In the genomic region with DNA sequence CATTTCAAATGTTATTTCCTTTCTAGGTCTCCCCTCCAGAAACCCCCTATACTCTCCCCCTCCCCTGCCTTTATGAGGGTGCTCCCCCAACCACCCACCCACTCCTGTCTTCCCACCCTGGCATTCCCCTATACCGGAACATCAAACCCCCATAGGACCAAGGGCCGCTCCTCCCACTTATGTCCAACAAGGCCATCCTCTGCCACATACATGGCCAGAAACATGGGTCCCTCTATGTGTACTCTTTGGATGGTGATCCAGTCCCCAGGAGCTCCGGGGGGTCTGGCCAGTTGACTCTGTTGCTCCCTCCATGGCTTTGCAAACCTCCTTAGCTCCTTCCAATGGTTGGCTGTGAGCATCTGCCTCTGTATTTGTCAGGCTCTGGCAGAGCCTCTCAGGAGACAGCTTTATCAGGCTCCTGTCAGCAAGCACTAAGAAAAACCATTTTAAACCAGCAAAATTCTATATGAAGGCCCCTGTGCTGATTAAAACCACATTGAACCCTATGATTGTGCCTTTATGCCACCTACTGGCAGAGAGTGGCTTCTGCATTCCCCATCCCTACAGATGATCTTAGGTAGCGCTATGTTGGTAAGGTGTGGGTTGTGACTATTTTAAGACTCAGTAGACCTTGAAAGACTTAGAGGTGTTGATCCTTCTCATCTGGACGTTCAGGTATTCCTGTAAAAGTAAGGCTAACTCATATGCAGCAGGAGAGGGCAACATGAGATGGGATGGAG, we compare ENCODE assay signal across 9 mouse cellular contexts. TPM values are rescaled to one million over a fixed set of nuclear protein-coding genes. Genes with fewer than 3 reads are reported as not detected.
DNase-seq lines count a peak whose midpoint lies in the region; ATAC-seq and TF ChIP-seq lines count a peak whose summit lies in the region.
"Had no signal": no experiment of that assay in that cellular context is flagged by ENCODE, and none has a peak within 500 bp of the region (broad histone marks: within the 10 kb centered on the region; RNA-seq: fewer than 3 reads in every experiment).

No protein-coding gene starts in this region.

- H3K4me1 ChIP-seq in forebrain, embryonic 13.5 days = 0 out of 2 replicates have a peak, but pooled peaks cover 3% of the 10 kb centered on the region
- H3K4me1 ChIP-seq in kidney, embryonic 15.5 days = no peaks in the 10 kb centered on the region
- H3K4me1 ChIP-seq in midbrain, embryonic 14.5 days (ENCODE audit: control insufficient read depth, insufficient read depth, low read length) = no peaks in the 10 kb centered on the region

- H3K36me3 ChIP-seq in forebrain, embryonic 13.5 days (ENCODE audit: poor library complexity, severe bottlenecking) = no peaks in the 10 kb centered on the region
- H3K36me3 ChIP-seq in kidney, embryonic 15.5 days = no peaks in the 10 kb centered on the region
- no peaks in the 10 kb centered on the region for H3K36me3 ChIP-seq in midbrain, embryonic 14.5 days (ENCODE audit: control insufficient read depth, insufficient read depth, low read length)

- TF ChIP-seq CTCF in left cerebral cortex, adult 2 months (IDR thresholded peaks at IDR 0.05) = peak; percentile 77

- no peak overlapping the region for H3K27ac ChIP-seq in left cerebral cortex, adult 2 months
- H3K27ac ChIP-seq in forebrain, embryonic 13.5 days = no peak overlapping the region
- H3K27ac ChIP-seq in kidney, embryonic 15.5 days = no peak overlapping the region
- H3K27ac ChIP-seq in midbrain, embryonic 14.5 days (replicated peaks; ENCODE audit: low read depth, low read length) = no peak overlapping the region

- intact Hi-C loops in left cerebral cortex, adult 2 months (cut with DNase I) = loop anchor here (5.0 kb wide), 2 partner anchors 42 to 627 kb away; partner anchors contain the start of gene Fh1
- intact Hi-C loops in left cerebral cortex, postnatal 36 days (cut with DNase I) = no loop called here

- ATAC-seq in forebrain, embryonic 13.5 days = peak; percentile 80
- ATAC-seq in kidney, embryonic 15.5 days (replicated peaks; ENCODE audit: low FRiP score) = peak; percentile 78; the same call in 1 of the 2 replicates
- ATAC-seq in midbrain, embryonic 14.5 days (ENCODE audit: low FRiP score, low TSS enrichment) = peak; percentile 49; the same call in 1 of the 2 replicates

- H3K4me2 ChIP-seq in forebrain, embryonic 13.5 days = no peak overlapping the region
- no peak overlapping the region for H3K4me2 ChIP-seq in kidney, embryonic 15.5 days
- H3K4me2 ChIP-seq in midbrain, embryonic 14.5 days (ENCODE audit: low read length) = no peak overlapping the region

- H3K9ac ChIP-seq in forebrain, embryonic 13.5 days = no peak overlapping the region
- no peak overlapping the region for H3K9ac ChIP-seq in kidney, embryonic 15.5 days
- H3K9ac ChIP-seq in midbrain, embryonic 14.5 days (replicated peaks; ENCODE audit: low read length) = no peak overlapping the region

- H3K9me3 ChIP-seq in forebrain, embryonic 13.5 days (replicated peaks) = no peaks in the 10 kb centered on the region
- H3K9me3 ChIP-seq in kidney, embryonic 15.5 days (replicated peaks) = no peaks in the 10 kb centered on the region
- H3K9me3 ChIP-seq in midbrain, embryonic 14.5 days (ENCODE audit: control insufficient read depth, low read length) = no peaks in the 10 kb centered on the region

- 81% methylated on average over 5 of the region's 5 CpGs for WGBS in forebrain, embryonic 13.5 days
- WGBS in kidney, embryonic 15.5 days = 76% methylated on average over 5 of the region's 5 CpGs
- WGBS in midbrain, embryonic 14.5 days = 75% methylated on average over 5 of the region's 5 CpGs

- H3K4me3 ChIP-seq in left cerebral cortex, adult 2 months = no peak overlapping the region
- no peak overlapping the region for H3K4me3 ChIP-seq in forebrain, embryonic 13.5 days
- H3K4me3 ChIP-seq in kidney, embryonic 15.5 days (replicated peaks) = no peak overlapping the region
- H3K4me3 ChIP-seq in midbrain, embryonic 14.5 days (replicated peaks; ENCODE audit: low read depth, low read length) = no peak overlapping the region

- DNase-seq in left cerebral cortex, adult 2 months (ENCODE audit: extremely low spot score in 1 of 2, low spot score in 2 of 2) = peak in 1 of 2 experiments; percentile 15
- no peak for DNase-seq in left cerebral cortex, adult 8-10 months (ENCODE audit: low spot score in 2 of 2)
- DNase-seq in NIH3T3 (ENCODE audit: low read depth) = peak; percentile 81
- DNase-seq in midbrain, embryonic 14.5 days = peak; percentile 74
- DNase-seq in urinary bladder, postnatal 36 days (ENCODE audit: low spot score in 2 of 2) = no peak
- DNase-seq in left cerebral cortex, postnatal 36 days (ENCODE audit: low spot score in 2 of 2) = no peak

- no peaks in the 10 kb centered on the region for H3K27me3 ChIP-seq in forebrain, embryonic 13.5 days
- no peaks in the 10 kb centered on the region for H3K27me3 ChIP-seq in kidney, embryonic 15.5 days
- no peaks in the 10 kb centered on the region for H3K27me3 ChIP-seq in midbrain, embryonic 14.5 days (ENCODE audit: control insufficient read depth, insufficient read depth, low read length)

RNA-seq across cellular contexts. Expression of gene Opn3, which starts 23.7 kb away (rescaled TPM):
- 1 to 10 TPM; 6.1 to 6.6 TPM for total RNA-seq in left cerebral cortex, adult 2 months (2021)
- 1 to 10 TPM; 4.9 to 5.8 (median 5.5) TPM for total RNA-seq in left cerebral cortex, adult 8-10 months (2022)
- 4.8 and 5.6 TPM in 2 replicates for polyA plus RNA-seq in forebrain, embryonic 13.5 days (2015; fragmentation: Nextera tagmentation; extraction: Ambion mirVana)
- 8.1 and 9.6 TPM in 2 replicates for polyA plus RNA-seq in kidney, embryonic 15.5 days (2015; fragmentation: Nextera tagmentation; extraction: Ambion mirVana)
- polyA plus RNA-seq in midbrain, embryonic 14.5 days (2014; fragmentation: Nextera tagmentation; extraction: Ambion mirVana) = 6.3 and 6.5 TPM in 2 replicates
- total RNA-seq in left cerebral cortex, postnatal 36 days (2021) = 1 to 10 TPM; 5.9 to 8.2 TPM

RNA-seq across cellular contexts. Expression of gene Chml, which starts 23.9 kb away (rescaled TPM):
- 10 to 100 TPM in 1 of 2 experiments, 1 to 10 TPM in 1; 10.0 to 10.1 TPM for total RNA-seq in left cerebral cortex, adult 2 months (2021)
- 1 to 10 TPM; 8.9 to 9.5 (median 9.2) TPM for total RNA-seq in left cerebral cortex, adult 8-10 months (2022)
- polyA plus RNA-seq in forebrain, embryonic 13.5 days (2015; fragmentation: Nextera tagmentation; extraction: Ambion mirVana) = 2.5 and 2.6 TPM in 2 replicates
- 3.0 and 3.4 TPM in 2 replicates for polyA plus RNA-seq in kidney, embryonic 15.5 days (2015; fragmentation: Nextera tagmentation; extraction: Ambion mirVana)
- polyA plus RNA-seq in midbrain, embryonic 14.5 days (2014; fragmentation: Nextera tagmentation; extraction: Ambion mirVana) = 5.6 TPM in 2 replicates
- total RNA-seq in left cerebral cortex, postnatal 36 days (2021) = 10 to 100 TPM in 1 of 2 experiments, 1 to 10 TPM in 1; 10.0 to 10.4 TPM

RNA-seq across cellular contexts. Expression of gene Wdr64, which starts 29.6 kb away (rescaled TPM):
- total RNA-seq in left cerebral cortex, adult 2 months (2021) = not detected
- not detected for total RNA-seq in left cerebral cortex, adult 8-10 months (2022)
- polyA plus RNA-seq in forebrain, embryonic 13.5 days (2015; fragmentation: Nextera tagmentation; extraction: Ambion mirVana) = not detected in 2 replicates
- polyA plus RNA-seq in kidney, embryonic 15.5 days (2015; fragmentation: Nextera tagmentation; extraction: Ambion mirVana) = 0.08 and 0.10 TPM in 2 replicates
- polyA plus RNA-seq in midbrain, embryonic 14.5 days (2014; fragmentation: Nextera tagmentation; extraction: Ambion mirVana) = not detected in 2 replicates
- not detected for total RNA-seq in left cerebral cortex, postnatal 36 days (2021)
- total RNA-seq: left cerebral cortex, adult 18-20 months had no signal

RNA-seq across cellular contexts. Expression of gene Fh1, which starts 43.4 kb away (rescaled TPM):
- 10 to 100 TPM; 66.7 to 82.2 TPM for total RNA-seq in left cerebral cortex, adult 2 months (2021)
- 10 to 100 TPM; 78.8 to 96.0 (median 86.8) TPM for total RNA-seq in left cerebral cortex, adult 8-10 months (2022)
- polyA plus RNA-seq in forebrain, embryonic 13.5 days (2015; fragmentation: Nextera tagmentation; extraction: Ambion mirVana) = 76.2 and 78.8 TPM in 2 replicates
- polyA plus RNA-seq in kidney, embryonic 15.5 days (2015; fragmentation: Nextera tagmentation; extraction: Ambion mirVana) = 127 and 133 TPM in 2 replicates
- polyA plus RNA-seq in midbrain, embryonic 14.5 days (2014; fragmentation: Nextera tagmentation; extraction: Ambion mirVana) = 81.5 and 87.7 TPM in 2 replicates
- total RNA-seq in left cerebral cortex, postnatal 36 days (2021) = 10 to 100 TPM; 73.1 to 79.9 TPM

RNA-seq across cellular contexts. Expression of gene Kmo, which starts 48.7 kb away (rescaled TPM):
- under 1 TPM in 1 of 2 experiments, not detected in 1; 0.14 TPM for total RNA-seq in left cerebral cortex, adult 2 months (2021)
- 1 to 10 TPM in 1 of 4 experiments, not detected in 3; 1.1 TPM for total RNA-seq in left cerebral cortex, adult 8-10 months (2022)
- 0.30 TPM in 1 of 2 replicates, not detected in the other for polyA plus RNA-seq in forebrain, embryonic 13.5 days (2015; fragmentation: Nextera tagmentation; extraction: Ambion mirVana)
- polyA plus RNA-seq in kidney, embryonic 15.5 days (2015; fragmentation: Nextera tagmentation; extraction: Ambion mirVana) = 0.25 and 0.37 TPM in 2 replicates
- not detected in 2 replicates for polyA plus RNA-seq in midbrain, embryonic 14.5 days (2014; fragmentation: Nextera tagmentation; extraction: Ambion mirVana)
- total RNA-seq in left cerebral cortex, postnatal 36 days (2021) = under 1 TPM in 1 of 2 experiments, not detected in 1; 0.39 TPM

Comparison
In these comparisons a context has a peak if more than half of its experiments do, and no peak if none do; other contexts are left out.
1. DNase-seq: peak in NIH3T3 (single experiment) and midbrain, embryonic 14.5 days (single experiment); none in left cerebral cortex, adult 8-10 months (0 of 2), urinary bladder, postnatal 36 days (0 of 2) and left cerebral cortex, postnatal 36 days (0 of 2).
2. Peak in every context shown above with its lines, with median percentiles within 50 percentile points of each other: ATAC-seq.